Mouse (Mus musculus) small intestine, adult 2 months (tissue): ENCODE data around the gene Sec31a. TPM values are rescaled to one million over a fixed set of nuclear protein-coding genes. Genes with fewer than 3 reads are reported as not detected.

ENCODE experiments used
- H3K27ac ChIP-seq: fragments of 200-500 bp; 2 replicates; pipeline ENCODE4 v1.5.1; 2012; ENCODE audit warnings: low read depth, low read length, control low read depth, inconsistent platforms; ENCODE audit not compliant: insufficient read depth
- H3K27me3 ChIP-seq: fragments of 200-500 bp; 2 replicates; pipeline ENCODE4 v1.6.1; 2012; ENCODE audit warnings: mild to moderate bottlenecking, moderate library complexity, low read length, inconsistent platforms; ENCODE audit not compliant: control insufficient read depth, insufficient read depth
- H3K36me3 ChIP-seq: fragments of 200-500 bp; 2 replicates; pipeline ENCODE4 v1.6.1; 2012; ENCODE audit warnings: mild to moderate bottlenecking, low read length, control low read depth, inconsistent platforms; ENCODE audit not compliant: control insufficient read depth, insufficient read depth
- H3K4me1 ChIP-seq: fragments of 200-500 bp; 2 replicates; pipeline ENCODE4 v1.6.1; 2012; ENCODE audit warnings: low read length, inconsistent platforms, mixed read lengths; ENCODE audit not compliant: control insufficient read depth, insufficient read depth, insufficient read length
- H3K4me3 ChIP-seq: fragments of 200-500 bp; 2 replicates; pipeline ENCODE4 v1.5.1; 2012; ENCODE audit warnings: low read depth, mild to moderate bottlenecking, control low read depth, inconsistent platforms, low read length, moderate library complexity
- CTCF ChIP-seq: fragments of 200-500 bp; IDR thresholded peaks from 2 replicates; pipeline ENCODE4 v1.5.1; 2012; ENCODE audit warnings: low read depth, mild to moderate bottlenecking, control low read depth, inconsistent platforms, low read length, moderate library complexity, mixed read lengths; ENCODE audit not compliant: insufficient replicate concordance, insufficient read length; ENCODE audit errors: extremely low read depth
- POLR2A ChIP-seq: fragments of 200-500 bp; IDR thresholded peaks from 2 replicates; pipeline ENCODE4 v1.6.1; 2012; ENCODE audit warnings: low read depth, mild to moderate bottlenecking, control low read depth, inconsistent platforms, low read length, moderate library complexity
- WGBS: fragments of 180-500 bp; shearing (Covaris S2); methylation state at CpG from one replicate; pipeline ENCODE4 v1.1.7; 2018; 5-methylcytosine and 5-hydroxymethylcytosine counted together
- polyA plus RNA-seq: library from polyadenylated mRNA; depleted of rRNA; stranded (reverse); fragments of >200 nt; gene quantifications from 2 replicates; pipeline ENCODE4 v1.2.3, GENCODE M21; 2012; rRNA removed

The Sec31a gene
- polyA plus RNA-seq, 1 experiment = 688 TPM

DNA sequence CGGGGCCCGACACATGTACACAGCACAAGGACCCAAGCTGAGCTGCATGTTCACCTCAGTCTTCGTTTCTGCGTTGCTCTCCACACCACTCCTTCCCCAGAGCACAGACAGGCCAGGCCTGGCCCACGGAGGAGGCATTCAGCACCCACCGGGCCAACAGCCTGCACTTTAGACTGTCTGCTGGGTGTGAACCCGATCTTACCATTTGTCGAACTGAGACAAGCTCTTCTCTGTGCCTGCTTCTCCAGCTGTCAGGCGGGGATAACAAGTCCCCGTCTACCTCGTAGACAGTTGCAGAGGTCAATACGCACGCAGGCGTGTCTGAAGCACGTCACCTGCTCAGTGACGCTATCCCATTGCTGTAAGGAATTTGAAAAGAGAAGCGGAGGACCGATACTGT, 99.0 kb downstream of the Sec31a start:
- H3K4me3 ChIP-seq = no peak overlapping the region

DNA sequence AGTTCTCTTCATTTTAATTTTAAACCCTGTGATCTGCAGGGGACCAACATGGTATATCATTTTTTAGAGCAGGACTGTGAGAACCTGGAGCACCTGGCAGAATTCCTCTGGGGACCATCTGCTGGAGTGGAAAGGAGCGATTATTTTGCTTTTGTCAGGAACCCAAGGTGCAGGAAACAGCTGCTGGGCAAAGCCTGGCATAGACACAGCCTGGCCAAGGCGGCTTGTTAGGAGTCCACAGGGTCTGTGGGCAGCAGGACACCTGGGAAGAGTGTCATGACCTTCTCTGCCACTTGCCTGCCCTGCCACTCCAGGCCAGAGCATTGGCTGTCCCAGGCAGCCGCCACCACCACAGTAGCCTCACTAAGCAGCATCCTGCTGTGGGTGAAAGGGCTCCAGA, 100.4 kb downstream of the Sec31a start:
- H3K36me3 ChIP-seq = no peaks in the 10 kb centered on the region

More for the DNA sequence above, 99.0 kb downstream of the Sec31a start:
- H3K4me1 ChIP-seq = no peaks in the 10 kb centered on the region
- no peaks in the 10 kb centered on the region for H3K36me3 ChIP-seq
- no peaks in the 10 kb centered on the region for H3K27me3 ChIP-seq
- TF ChIP-seq CTCF (no peak), POLR2A (no peak)
- no peak overlapping the region for H3K27ac ChIP-seq
- WGBS = 33% methylated on average over 18 of the region's 18 CpGs

DNA sequence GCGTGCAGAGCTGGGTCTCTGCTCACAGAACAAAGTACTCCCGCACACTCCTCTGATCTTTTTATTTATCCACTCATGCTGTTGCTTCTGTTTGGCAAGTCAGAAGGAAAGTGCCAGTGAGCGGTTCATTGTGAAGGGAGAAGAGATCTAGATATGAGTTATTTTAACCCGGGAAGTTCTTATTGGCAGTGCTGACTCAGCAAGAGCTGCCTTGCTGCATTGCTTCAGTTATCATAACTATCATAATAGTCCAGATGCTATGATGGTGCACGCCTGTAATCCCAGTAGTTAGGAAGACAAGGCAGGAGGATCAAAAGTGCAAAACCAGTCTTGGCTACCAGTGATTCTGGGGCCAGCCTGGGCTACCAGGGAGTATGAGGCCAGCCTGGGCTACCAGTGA, 103.6 kb downstream of the Sec31a start:
- TF ChIP-seq CTCF (no peak), POLR2A (no peak)
- H3K4me3 ChIP-seq = no peak overlapping the region
- H3K36me3 ChIP-seq = no peaks in the 10 kb centered on the region
- no peaks in the 10 kb centered on the region for H3K4me1 ChIP-seq
- no peak overlapping the region for H3K27ac ChIP-seq
- WGBS = 44% methylated on average over 5 of the region's 5 CpGs
- no peaks in the 10 kb centered on the region for H3K27me3 ChIP-seq

More for the DNA sequence above, 100.4 kb downstream of the Sec31a start:
- Histone ChIP-seq H3K27me3 (no peaks in the 10 kb centered on the region), H3K4me1 (no peaks in the 10 kb centered on the region), H3K4me3 (no peak overlapping the region), H3K27ac (no peak overlapping the region)
- TF ChIP-seq POLR2A (no peak), CTCF (no peak)
- WGBS = 72% methylated on average over 3 of the region's 3 CpGs

Other genes with a start within 250 kb of the Sec31a start
- 1.9 and 6.3 TPM in 2 replicates for gene Lin54, start 84.4 kb upstream of the Sec31a start, polyA plus RNA-seq
- 7.3 and 14.0 TPM in 2 replicates for gene Cops4, start 102.1 kb upstream of the Sec31a start, polyA plus RNA-seq
- gene Plac8, start 156.0 kb upstream of the Sec31a start, polyA plus RNA-seq = 1,430 and 1,806 TPM in 2 replicates